Mouse (Mus musculus): ENCODE data around the gene Mfsd4b1.

DNA sequence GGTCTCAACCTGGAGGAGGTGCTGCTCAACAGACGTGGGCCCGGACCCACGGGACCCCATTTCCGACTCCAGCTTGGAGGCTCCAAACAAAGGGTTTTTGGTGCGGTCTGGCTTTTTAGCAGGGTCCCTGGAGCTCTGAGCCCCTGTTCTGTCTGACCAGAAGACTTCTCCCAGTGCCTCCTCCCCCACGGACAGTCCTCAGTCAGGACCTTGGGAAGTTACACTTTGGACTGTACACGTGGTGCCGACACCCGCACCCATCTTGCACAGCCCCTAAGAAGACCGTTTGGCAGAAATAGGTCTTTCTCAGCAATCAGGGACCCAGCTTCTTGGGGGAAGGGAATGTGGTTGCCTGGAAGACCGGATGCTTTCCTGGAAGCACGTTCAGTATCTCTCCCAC lies 38.6 kb downstream of the Mfsd4b1 start, which contains the start of gene Mfsd4b5:
- TF ChIP-seq CTCF (IDR thresholded peaks at IDR 0.05; ENCODE audit: borderline replicate concordance, extremely low read depth, insufficient read depth, insufficient read length) (no peak), POLR2A (IDR thresholded peaks at IDR 0.05; ENCODE audit: borderline replicate concordance, extremely low read depth, insufficient read depth, insufficient read length, poor library complexity, severe bottlenecking) (no peak)

Measured in brain, embryonic 14.5 days (tissue).